Mouse (Mus musculus): ENCODE data around the gene Prpf6.

Gene Prpf6

DNA sequence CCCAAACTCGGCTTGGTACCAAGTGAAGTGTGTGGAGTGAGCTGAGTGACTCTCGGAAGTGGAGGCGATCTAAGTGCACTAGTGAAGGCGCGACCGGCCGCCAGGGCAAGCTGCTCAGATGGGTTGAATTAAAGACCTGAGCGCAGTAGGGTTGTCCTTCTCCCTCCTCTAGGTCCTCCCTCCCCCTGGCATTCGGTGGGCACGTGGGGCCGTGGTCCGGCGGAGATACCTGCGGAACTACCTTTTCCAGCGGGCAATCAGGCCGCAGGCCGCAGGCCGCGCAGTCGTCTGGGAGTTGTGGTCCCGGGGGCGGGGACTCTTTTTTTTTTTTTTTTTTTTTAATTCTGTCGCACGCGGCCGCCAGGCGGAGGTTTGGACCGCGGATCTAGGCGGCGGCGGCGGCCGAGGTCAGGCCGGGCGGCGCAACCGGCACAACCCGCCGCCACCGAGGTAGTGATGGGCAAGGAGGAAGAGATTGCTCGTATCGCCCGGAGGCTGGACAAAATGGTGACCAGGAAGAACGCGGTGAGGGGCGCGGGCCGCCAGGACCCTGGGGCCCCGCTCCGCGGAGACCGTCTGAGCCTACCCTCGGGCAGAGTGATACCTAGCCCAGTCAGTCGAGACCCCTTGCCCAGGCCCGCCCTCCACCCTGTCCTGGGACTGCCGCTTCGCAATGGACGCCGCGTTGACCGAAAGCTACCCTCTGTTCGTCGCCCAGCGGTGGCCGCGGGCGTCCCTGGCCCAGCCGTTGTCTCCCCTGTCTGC is 88.5 kb downstream of the Prpf6 start, which contains the start of gene Tcea2:
TSS of gene Tcea2 (plus strand) at position 360 of the 765 bp plus-strand sequence.
- in situ Hi-C loops (cut with MboI, MseI), result loop anchor here in 1 of 2 experiments (10.0 kb wide), 1 partner anchor 185 kb away; the partner anchor contains the start of gene Polr3k

- in situ Hi-C loops (cut with MboI, MseI), result loop anchor here in 1 of 2 experiments (10.0 kb wide), 1 partner anchor 184 kb away; the partner anchor contains the start of gene Polr3k
These were observed 89.0 kb downstream of the Prpf6 start for GRCm38 (mm10) chr2:181680716-181681117.

GRCm38 (mm10) chr2:181681978-181682377 is 90.3 kb downstream of the Prpf6 start:
- in situ Hi-C loops (cut with MboI, MseI), result loop anchor here in 1 of 2 experiments (10.0 kb wide), 1 partner anchor 183 kb away; the partner anchor contains the start of gene Polr3k

DNA sequence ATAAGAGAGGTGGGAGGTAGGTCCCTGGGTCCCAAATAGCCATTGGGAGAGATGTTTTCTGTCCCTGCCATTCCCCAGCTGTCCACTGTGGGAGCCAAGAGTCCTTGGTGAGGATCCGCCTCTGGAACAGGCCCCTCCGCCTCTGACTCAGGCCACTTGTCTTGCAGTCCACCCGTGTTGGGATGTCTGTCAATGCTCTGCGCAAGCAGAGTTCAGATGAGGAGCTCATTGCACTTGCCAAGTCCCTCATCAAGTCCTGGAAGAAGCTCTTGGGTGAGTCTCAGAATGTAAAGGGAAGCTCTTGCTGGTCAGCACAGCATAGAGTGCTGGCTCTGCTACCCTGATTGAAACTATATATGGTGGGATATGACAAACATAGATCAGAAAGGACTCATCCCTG is 91.7 kb downstream of the Prpf6 start:
- in situ Hi-C loops (cut with MboI, MseI), result loop anchor here in 1 of 2 experiments (10.0 kb wide), 1 partner anchor 181 kb away; the partner anchor contains the start of gene Polr3k

DNA sequence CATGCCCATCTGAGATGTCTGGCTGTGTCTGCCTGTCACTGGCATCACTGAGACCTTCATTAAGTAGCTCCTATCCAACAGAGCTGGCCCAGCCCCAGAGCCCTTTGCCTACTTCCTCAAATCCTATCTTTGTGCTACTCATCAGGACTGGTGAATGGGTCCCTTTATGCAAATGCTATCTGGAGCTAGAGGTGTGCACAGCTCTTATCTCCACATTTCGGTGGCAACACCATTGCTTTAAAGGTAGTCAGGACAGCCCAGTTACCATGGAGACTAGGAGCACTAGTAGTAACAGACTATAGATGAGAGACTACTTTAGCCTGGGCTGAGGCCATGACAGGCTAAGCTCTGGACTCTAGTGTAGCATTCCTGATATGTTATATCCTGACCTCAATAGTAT is 93.0 kb downstream of the Prpf6 start:
- in situ Hi-C loops (cut with MboI, MseI), result loop anchor here in 1 of 2 experiments (10.0 kb wide), 1 partner anchor 180 kb away; the partner anchor contains the start of gene Polr3k

GRCm38 (mm10) chr2:181685686-181686085 is 94.0 kb downstream of the Prpf6 start:
- in situ Hi-C loops (cut with MboI, MseI), result loop anchor here in 1 of 2 experiments (10.0 kb wide), 1 partner anchor 179 kb away; the partner anchor contains the start of gene Polr3k

GRCm38 (mm10) chr2:181687586-181687985 is 95.9 kb downstream of the Prpf6 start:
- in situ Hi-C loops (cut with MboI, MseI), result loop anchor here in 1 of 2 experiments (10.0 kb wide), 1 partner anchor 177 kb away; the partner anchor contains the start of gene Polr3k

DNA sequence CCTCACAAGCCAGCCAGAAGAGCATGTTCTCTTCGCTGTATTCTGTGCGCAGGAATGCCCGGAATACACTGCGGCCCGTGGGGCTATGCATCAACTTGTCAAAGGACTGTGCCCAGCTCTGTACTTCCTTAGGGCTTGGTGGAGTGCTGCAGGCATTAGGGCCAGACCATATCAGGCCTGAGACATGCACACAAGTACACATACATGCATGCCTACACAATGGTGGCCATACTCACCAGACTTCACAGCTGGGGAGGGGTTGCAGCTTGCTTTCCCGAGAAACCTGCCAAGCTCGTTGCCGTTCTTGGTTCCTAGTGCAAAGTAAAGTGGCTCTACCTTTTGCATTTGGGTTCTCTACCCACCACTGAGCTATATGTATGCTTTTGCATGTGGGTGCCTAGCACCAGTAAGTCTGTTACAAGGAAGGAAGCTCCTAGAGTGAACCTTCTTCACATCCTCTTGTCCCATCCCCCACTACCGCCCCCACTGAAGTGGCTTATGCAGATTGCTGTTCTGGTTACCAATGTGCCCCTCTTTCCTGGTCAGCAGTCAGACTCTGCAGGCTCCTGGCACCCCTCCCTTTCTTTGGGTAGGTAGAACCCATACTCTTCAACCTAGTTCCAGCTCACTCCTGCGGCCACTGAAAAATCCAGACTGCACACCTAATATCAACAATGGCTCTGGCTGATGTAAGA is 97.9 kb downstream of the Prpf6 start:
- in situ Hi-C loops (cut with MboI, MseI), result loop anchor here in 1 of 2 experiments (10.0 kb wide), 1 partner anchor 175 kb away; the partner anchor contains the start of gene Polr3k

GRCm38 (mm10) chr2:181691083-181691482 is 99.4 kb downstream of the Prpf6 start:
- in situ Hi-C loops (cut with MboI, MseI), result no loop called here

DNA sequence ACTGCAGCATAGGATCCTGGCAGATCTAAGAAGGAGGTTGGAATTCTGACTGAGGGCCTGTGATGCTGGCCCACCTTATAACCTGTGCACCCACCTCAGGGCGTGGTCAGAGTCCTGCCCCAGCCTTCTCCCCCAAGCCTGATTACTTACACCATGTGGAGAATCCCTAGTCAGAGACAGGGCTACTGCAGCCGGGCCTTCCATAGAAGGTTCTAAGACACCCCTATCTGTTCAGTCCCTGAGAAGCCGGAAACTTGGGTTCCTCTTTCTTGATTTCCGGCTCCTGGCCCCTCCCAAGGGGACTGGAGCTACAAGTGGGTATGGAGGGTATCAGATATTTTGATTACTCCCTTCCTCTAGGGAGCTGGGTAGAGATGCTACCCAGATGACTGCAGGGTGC is 99.9 kb downstream of the Prpf6 start:
- in situ Hi-C loops (cut with MboI, MseI), result no loop called here

DNA sequence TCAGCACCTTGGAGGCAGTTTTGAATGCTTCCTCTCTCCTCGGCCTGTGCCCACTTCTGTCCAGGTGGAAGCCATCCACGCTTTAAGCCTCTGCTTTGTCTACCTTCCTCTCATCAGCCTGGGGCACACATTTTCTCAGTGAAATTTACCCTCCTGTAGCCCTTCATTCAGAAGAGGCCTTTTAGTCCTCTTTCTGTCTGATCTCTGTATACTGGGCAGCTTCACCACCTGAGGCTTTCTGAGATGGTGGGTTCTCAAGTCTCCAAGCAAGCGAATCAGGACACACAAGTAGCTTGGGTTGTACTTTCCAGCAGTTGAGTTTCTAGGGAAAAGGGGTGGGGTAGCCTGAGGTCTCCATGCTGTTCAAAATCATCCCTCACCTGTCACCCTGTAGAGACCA is 100.6 kb downstream of the Prpf6 start:
- in situ Hi-C loops (cut with MboI, MseI), result no loop called here

GRCm38 (mm10) chr2:181693339-181694280 is 101.9 kb downstream of the Prpf6 start, which contains the start of gene Rgs19:
Gene Rgs19 (minus strand): TSS chr2:181693977.
- in situ Hi-C loops (cut with MboI, MseI), result no loop called here

- in situ Hi-C loops (cut with MboI, MseI), result no loop called here
These were observed 102.9 kb downstream of the Prpf6 start for GRCm38 (mm10) chr2:181694581-181694980.

DNA sequence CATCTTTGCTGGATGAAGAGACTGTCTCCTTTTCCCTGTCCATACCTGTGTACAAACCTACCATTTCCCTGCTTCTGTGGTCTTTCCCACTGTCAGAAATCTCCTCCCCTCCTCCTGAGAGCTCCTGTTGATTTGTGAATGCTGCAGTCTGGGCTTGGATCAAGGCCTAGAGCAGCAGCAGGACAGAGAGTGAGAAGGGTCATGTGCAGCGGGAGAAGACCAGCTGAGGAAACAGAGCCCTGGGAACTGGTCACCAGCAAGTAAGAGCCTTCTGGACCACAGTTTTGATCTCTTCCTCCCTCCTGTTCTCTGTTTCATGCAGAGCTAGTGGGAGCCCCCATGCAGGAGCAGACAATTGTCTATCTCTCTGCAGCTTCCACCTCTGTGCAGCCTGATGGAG is 104.1 kb downstream of the Prpf6 start:
- in situ Hi-C loops (cut with MboI, MseI), result no loop called here

DNA sequence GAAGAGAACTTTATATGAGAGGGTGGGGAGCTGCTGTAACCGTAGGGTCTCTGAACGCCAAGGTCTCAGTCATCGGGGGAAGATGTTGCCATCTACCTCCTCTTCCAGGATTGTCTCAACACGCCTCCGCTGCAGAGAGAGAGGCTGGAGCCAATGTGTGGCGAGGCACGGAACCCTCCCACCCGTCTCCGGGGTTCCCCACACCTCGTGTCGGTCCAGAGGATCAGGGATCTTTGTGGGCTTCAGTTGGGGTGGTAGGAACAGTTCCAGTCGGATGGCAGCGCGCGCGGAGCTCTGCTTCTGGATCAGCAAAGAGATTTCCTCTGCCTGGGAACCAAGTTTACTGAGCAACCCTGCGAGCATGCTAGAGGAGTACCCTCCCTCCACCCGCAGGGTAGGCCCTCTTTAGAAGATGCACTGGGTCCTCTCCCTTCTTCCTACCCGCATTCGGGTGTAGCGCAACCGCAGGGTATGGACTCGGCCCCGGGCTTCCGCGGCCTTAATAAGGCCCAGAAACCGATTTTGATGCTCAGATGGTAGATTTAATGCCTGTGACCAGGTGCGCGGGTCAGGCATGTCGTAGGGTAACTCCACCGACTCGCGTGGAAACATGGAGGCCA is 105.2 kb downstream of the Prpf6 start:
- in situ Hi-C loops (cut with MboI, MseI), result no loop called here

GRCm38 (mm10) chr2:181698241-181698640 is 106.6 kb downstream of the Prpf6 start, which contains the start of gene Lkaaear1:
Gene Lkaaear1 (minus strand): TSS chr2:181698442.
- in situ Hi-C loops (cut with MboI, MseI), result no loop called here

Measured in T-helper 17 cell (primary cell).